Mouse (Mus musculus) thymus, adult 2 months (tissue): ENCODE data around the gene Abhd17c.

Source experiments
- CTCF ChIP-seq: fragments of 200-500 bp; IDR thresholded peaks from 2 replicates; pipeline ENCODE4 v1.5.1; 2012; ENCODE audit warnings: mild to moderate bottlenecking, control low read depth, low read length, moderate library complexity, borderline replicate concordance; ENCODE audit not compliant: control insufficient read depth, poor library complexity, insufficient read depth; ENCODE audit errors: extremely low read depth
- POLR2A ChIP-seq: fragments of 200-500 bp; IDR thresholded peaks from 2 replicates; pipeline ENCODE4 v1.6.1; 2012; ENCODE audit warnings: mild to moderate bottlenecking, low read length, control low read depth, moderate library complexity; ENCODE audit not compliant: control insufficient read depth, poor library complexity, insufficient read depth; ENCODE audit errors: extremely low read depth

DNA sequence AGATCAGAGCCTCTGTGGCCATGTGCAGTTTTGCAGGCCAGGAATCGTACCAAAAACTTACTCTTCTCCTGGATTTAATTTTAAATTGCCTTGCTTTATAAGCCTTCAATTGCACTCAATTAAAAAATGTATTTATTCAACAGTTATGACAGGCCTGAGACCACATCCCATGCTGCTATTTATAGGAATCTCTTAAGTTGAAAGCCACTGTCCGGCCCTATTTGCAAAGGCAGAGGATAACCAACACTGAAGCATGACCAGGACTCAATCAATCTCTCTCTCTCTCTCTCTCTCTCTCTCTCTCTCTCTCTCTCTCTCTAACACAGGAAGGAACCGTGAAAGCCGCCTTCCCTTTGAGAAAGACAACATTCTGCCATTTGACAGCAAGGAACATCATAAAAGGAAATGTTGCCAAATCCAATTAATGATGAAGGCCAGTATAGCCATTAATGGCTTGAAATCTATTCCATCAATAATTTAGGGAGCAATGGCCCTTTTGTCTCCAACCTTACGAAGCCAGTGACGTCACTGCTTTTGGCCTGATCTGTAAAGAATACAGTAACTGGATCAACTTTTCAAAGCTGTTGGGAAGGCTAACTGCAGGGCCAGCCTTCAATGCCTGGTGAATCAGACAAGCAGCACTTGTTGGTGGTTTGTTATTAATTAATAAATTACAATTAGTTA is 39.2 kb downstream of the Abhd17c start:
- TF ChIP-seq CTCF: no peak
- no peak for TF ChIP-seq POLR2A
